Mouse (Mus musculus) megakaryocyte, embryonic 14.5 days (primary cell): ENCODE measurements around the gene Dnajc19.

Experiments
- FLI1 ChIP-seq: IDR thresholded peaks from 2 replicates; pipeline ENCODE4 v1.6.1; 2012; ENCODE audit warnings: low read length, inconsistent platforms, mixed read lengths
- GATA1 ChIP-seq: IDR thresholded peaks from 3 replicates; pipeline ENCODE4 v1.6.1; 2012; ENCODE audit warnings: mixed read lengths, low read length, inconsistent platforms, borderline replicate concordance

- TF ChIP-seq GATA1, result no peak
- no peak for TF ChIP-seq FLI1
Observed at GRCm38 (mm10) chr3:34041990-34042389, 39.1 kb downstream of the Dnajc19 start.
